Mouse (Mus musculus) lung, embryonic 16.5 days (tissue): ENCODE data around the gene Ccdc127. TPM values are rescaled to one million over a fixed set of nuclear protein-coding genes. Genes with fewer than 3 reads are reported as not detected.

Experiments used
- ATAC-seq: fragments of 200-750 bp; cut with Nextera tagmentation; 2 replicates; pipeline ENCODE4 v1.8.0; 2017; ENCODE audit warnings: low read depth, mild to moderate bottlenecking, moderate library complexity
- H3K27ac ChIP-seq: fragments of 300-500 bp; sonication (generic); 2 replicates; pipeline ENCODE4 v1.5.1; 2014; ENCODE audit warnings: mild to moderate bottlenecking, control low read depth, low read length
- H3K27me3 ChIP-seq: fragments of 300-500 bp; sonication (generic); 2 replicates; pipeline ENCODE4 v1.6.1; 2014; ENCODE audit warnings: low read depth, low read length, mixed read lengths; ENCODE audit not compliant: control insufficient read depth, insufficient read depth
- H3K36me3 ChIP-seq: fragments of 300-500 bp; sonication (generic); 2 replicates; pipeline ENCODE4 v1.6.1; 2014; ENCODE audit warnings: low read length; ENCODE audit not compliant: control insufficient read depth, insufficient read depth
- H3K4me1 ChIP-seq: fragments of 300-500 bp; sonication (generic); replicated peaks from 2 replicates; pipeline ENCODE4 v1.6.1; 2014; ENCODE audit warnings: low read length, mixed read lengths; ENCODE audit not compliant: control insufficient read depth, insufficient read depth
- H3K4me2 ChIP-seq: fragments of 300-500 bp; sonication (generic); 2 replicates; pipeline ENCODE4 v1.6.1; 2014; ENCODE audit warnings: low read depth, low read length, control low read depth
- H3K4me3 ChIP-seq: fragments of 300-500 bp; sonication (generic); 2 replicates; pipeline ENCODE4 v1.5.1; 2014; ENCODE audit warnings: mild to moderate bottlenecking, low read length, control low read depth
- H3K9ac ChIP-seq: fragments of 300-500 bp; sonication (generic); 2 replicates; pipeline ENCODE4 v1.6.1; 2014; ENCODE audit warnings: low read length, control low read depth
- H3K9me3 ChIP-seq: fragments of 300-500 bp; sonication (generic); 2 replicates; pipeline ENCODE4 v1.6.1; 2016; ENCODE audit warnings: low read length; ENCODE audit not compliant: control insufficient read depth
- WGBS: fragments of 180-500 bp; shearing (Covaris S2); extraction: QIAGEN DNeasy Blood & Tissue Kit; methylation state at CpG from one replicate; pipeline ENCODE4 v1.1.7; 2014; 5-methylcytosine and 5-hydroxymethylcytosine counted together
- microRNA counts: library from miRNA; unstranded; fragments of <30 nt; microRNA quantifications from one replicate; lab custom pipeline; 2016
- microRNA-seq: library from miRNA; unstranded; fragments of <30 nt; microRNA quantifications from one replicate; pipeline ENCODE4, GENCODE M21; 2016
- polyA plus RNA-seq: library from polyadenylated mRNA; unstranded; fragments of >200 nt; fragmentation: Nextera tagmentation; extraction: Ambion mirVana; gene quantifications from 2 replicates; pipeline ENCODE4 v1.2.1, GENCODE M21; 2015

Gene Ccdc127
- polyA plus RNA-seq, 1 experiment from 2014 or later: 56.1 TPM

DNA sequence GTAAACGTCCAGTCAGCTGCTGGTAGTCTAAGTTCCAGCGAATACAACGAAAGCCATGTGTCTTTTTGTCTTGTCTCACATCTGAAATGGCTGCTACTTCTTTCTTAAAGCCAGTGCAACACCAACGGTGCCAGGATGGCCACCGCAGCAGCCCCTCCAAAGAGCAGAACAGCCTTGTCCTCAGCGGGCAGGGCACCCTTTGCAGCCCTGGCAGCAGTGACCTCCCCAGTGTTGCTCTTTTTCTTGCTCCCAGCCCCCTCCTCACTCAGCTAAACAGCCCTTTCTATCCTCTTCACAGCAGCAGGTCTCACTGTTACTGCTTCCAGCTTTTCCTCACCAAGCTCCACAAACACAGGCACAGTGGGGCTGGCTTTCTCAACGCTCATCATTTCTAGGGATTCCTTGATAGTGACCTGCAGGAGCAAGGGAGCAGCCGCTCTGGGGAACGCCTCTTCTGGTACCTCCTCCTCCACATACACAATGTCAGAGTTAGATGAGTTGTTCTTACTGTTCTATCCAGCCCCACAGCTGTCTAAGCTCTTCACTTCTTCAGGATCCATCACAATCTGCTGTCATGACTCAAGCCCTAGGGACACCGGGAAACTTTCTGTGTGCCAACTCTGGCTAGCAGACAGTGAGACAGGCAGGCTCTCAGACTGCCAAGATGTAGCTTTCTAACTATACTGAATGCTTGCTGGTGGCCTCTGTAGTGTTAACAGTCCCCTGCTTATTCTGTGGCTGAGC lies 31.6 kb downstream of the Ccdc127 start:
- ATAC-seq: no peak
- H3K4me3 ChIP-seq: no peak overlapping the region
- H3K27me3 ChIP-seq: no peaks in the 10 kb centered on the region
- no peaks in the 10 kb centered on the region for H3K9me3 ChIP-seq
- H3K4me1 ChIP-seq: no peaks in the 10 kb centered on the region
- H3K9ac ChIP-seq: no peak overlapping the region
- H3K27ac ChIP-seq: no peak overlapping the region
- no peak overlapping the region for H3K4me2 ChIP-seq
- 69% methylated on average over 10 of the region's 10 CpGs for WGBS
- no peaks in the 10 kb centered on the region for H3K36me3 ChIP-seq

DNA sequence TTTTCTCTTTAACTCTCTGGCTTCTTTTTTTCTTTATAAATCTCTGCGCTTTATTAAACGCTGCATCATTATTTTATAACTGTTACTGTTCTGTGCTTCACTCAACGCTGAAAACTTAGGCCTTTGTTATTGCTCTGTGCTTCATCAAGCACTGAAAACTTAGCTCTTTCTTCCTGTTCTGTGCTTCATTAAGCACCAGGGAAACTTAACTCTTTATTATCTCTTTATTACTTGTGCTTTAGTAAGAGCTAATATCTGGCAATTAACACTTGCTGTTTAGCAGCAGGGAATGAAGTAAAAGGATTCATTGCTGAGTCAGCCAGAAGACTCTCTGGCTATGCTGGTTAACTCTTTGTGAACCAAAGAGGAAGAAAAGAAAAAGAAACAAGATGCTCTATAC lies 32.2 kb downstream of the Ccdc127 start:
- 63% methylated on average over 3 of the region's 3 CpGs for WGBS

GRCm38 (mm10) chr13:74389730-74390129 lies 39.6 kb downstream of the Ccdc127 start:
- Histone ChIP-seq H3K4me3 (peak overlapping the region; percentile 64), H3K9me3 (no peaks in the 10 kb centered on the region), H3K4me1 (peaks cover 8% of the 10 kb centered on the region; the same call in 1 of the 2 replicates), H3K4me2 (peak overlapping the region; percentile 84), H3K27ac (no peak overlapping the region), H3K36me3 (no peaks in the 10 kb centered on the region), H3K27me3 (no peaks in the 10 kb centered on the region), H3K9ac (peak overlapping the region; percentile 73)
- 52% methylated on average over 6 of the region's 6 CpGs for WGBS
- no peak; the same call in 1 of the 2 replicates for ATAC-seq

More for the DNA sequence above, 32.2 kb downstream of the Ccdc127 start:
- no peaks in the 10 kb centered on the region for H3K9me3 ChIP-seq
- H3K27me3 ChIP-seq: no peaks in the 10 kb centered on the region
- H3K4me1 ChIP-seq: no peaks in the 10 kb centered on the region
- no peak overlapping the region for H3K27ac ChIP-seq
- H3K4me2 ChIP-seq: no peak overlapping the region
- H3K9ac ChIP-seq: no peak overlapping the region
- no peak for ATAC-seq
- H3K36me3 ChIP-seq: no peaks in the 10 kb centered on the region
- H3K4me3 ChIP-seq: no peak overlapping the region

DNA sequence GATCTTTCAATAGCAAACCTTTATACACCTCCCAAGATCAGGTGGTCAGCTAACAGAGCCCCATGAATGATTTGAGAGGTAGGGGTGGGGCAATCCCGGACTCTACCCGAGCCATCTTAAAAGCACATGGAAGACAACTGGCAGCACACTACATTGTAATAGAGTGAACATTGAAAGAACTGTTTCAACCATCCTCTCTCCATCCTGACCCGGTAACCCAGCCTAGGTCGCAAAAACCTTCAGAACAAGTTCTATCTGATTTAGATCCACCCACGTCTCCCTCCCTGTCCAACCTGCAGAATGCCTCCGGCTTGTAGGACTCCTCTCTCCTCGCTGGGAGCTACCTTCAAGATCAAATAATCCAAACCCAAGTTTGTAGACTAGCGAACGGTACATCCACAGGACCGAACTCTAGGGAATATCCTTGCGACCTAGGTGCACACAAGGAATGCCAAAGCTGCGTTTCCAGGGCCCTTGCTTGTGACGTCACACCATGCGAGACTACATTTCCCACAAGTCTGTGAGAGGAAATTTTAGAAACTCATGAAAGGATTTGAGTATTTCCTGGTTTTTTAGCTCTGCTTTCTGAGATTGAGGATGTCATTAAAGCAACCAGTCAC lies 40.4 kb downstream of the Ccdc127 start, which contains the start of gene Zfp72:
Gene Zfp72 (minus strand): TSS at position 466 of the 620 bp plus-strand sequence.
- Histone ChIP-seq H3K9me3 (no peaks in the 10 kb centered on the region), H3K4me1 (peaks cover 8% of the 10 kb centered on the region; the same call in 1 of the 2 replicates), H3K4me3 (peak within 1 kb of the TSS; percentile 64), H3K27me3 (no peaks in the 10 kb centered on the region), H3K27ac (no peak within 1 kb of the TSS), H3K36me3 (no peaks in the 10 kb centered on the region), H3K4me2 (peak within 1 kb of the TSS; percentile 84), H3K9ac (peak within 1 kb of the TSS; percentile 73)
- WGBS: under 1% methylated on average over 14 of the region's 14 CpGs
- peak; percentile 93 for ATAC-seq

- Histone ChIP-seq H3K9me3 (no peaks in the 10 kb centered on the region), H3K27ac (no peak overlapping the region), H3K36me3 (no peaks in the 10 kb centered on the region), H3K9ac (no peak overlapping the region), H3K4me3 (no peak overlapping the region), H3K4me2 (no peak overlapping the region), H3K27me3 (no peaks in the 10 kb centered on the region), H3K4me1 (peaks cover 8% of the 10 kb centered on the region; the same call in 1 of the 2 replicates)
- 70% methylated on average over 2 of the region's 2 CpGs for WGBS
- ATAC-seq: peak; percentile 21; the same call in 1 of the 2 replicates
These were observed 41.0 kb downstream of the Ccdc127 start for GRCm38 (mm10) chr13:74391156-74391555.

DNA sequence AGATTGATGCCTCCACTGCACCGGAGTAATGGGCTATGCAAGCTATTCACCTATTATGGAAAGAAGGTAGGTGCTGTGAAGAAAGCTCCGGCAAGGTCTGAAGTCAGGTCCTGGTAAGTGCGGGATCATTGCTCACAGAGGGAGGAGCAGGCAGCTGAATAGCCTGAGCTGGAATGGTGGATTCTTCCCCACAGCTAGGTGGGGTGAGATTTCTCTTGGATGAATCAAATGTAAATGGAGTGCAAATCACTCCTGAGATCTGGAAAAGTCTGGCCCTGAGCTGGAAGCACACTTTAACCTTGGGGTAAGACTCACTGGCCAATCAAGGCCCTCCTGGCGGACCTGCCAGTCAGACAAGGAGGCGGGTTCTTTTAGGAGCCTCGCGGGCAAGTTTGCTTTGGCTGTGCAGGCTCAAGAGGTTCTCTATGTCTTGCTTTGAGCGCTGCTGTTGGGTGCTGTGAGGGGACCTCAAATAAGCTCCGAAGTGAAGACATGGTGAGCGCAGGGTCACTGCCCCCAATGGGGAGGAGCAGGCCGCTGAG lies 49.3 kb downstream of the Ccdc127 start, which contains the start of gene Ftl1-ps1:
Gene Ftl1-ps1 (plus strand): TSS at position 397 of the 542 bp plus-strand sequence.
- Histone ChIP-seq H3K4me1 (no peaks in the 10 kb centered on the region), H3K27me3 (no peaks in the 10 kb centered on the region), H3K9ac (no peak within 1 kb of the TSS), H3K4me2 (peak within 1 kb of the TSS; percentile 13), H3K4me3 (no peak within 1 kb of the TSS), H3K27ac (no peak within 1 kb of the TSS), H3K9me3 (no peaks in the 10 kb centered on the region), H3K36me3 (no peaks in the 10 kb centered on the region)
- no peak for ATAC-seq
- WGBS: 12% methylated on average over 11 of the region's 11 CpGs

MicroRNAs encoded within 50 kb of the gene (microRNA counts, 519-probe panel; counts per million panel counts)
- not detected for microRNA mmu-miR-692 (lab: Ali Mortazavi, UCI)

Small RNAs within 50 kb of the gene (microRNA-seq; reads per million reads assigned to microRNA genes)
- not detected for gene Mir692-3

Other genes starting within 250 kb of the Ccdc127 start
- gene Slc9a3, start 228.9 kb upstream of the Ccdc127 start, polyA plus RNA-seq: not detected in 2 replicates
- 65.8 and 67.2 TPM in 2 replicates for gene Exoc3, start 141.6 kb upstream of the Ccdc127 start, polyA plus RNA-seq
- 0.57 and 0.70 TPM in 2 replicates for gene Ahrr, start 58.0 kb upstream of the Ccdc127 start, polyA plus RNA-seq
- gene Pdcd6, start 32.7 kb upstream of the Ccdc127 start, polyA plus RNA-seq: 123 and 134 TPM in 2 replicates
- gene Sdha, start within 50 bp of the Ccdc127 start, polyA plus RNA-seq: 254 and 283 TPM in 2 replicates
- not detected in 2 replicates for gene Lrrc14b, start 13.7 kb downstream of the Ccdc127 start, polyA plus RNA-seq
- gene Zfp72, start 40.5 kb downstream of the Ccdc127 start, polyA plus RNA-seq: 6.9 and 7.0 TPM in 2 replicates
- 78.9 and 152 TPM in 2 replicates for gene Ftl1-ps1, start 49.4 kb downstream of the Ccdc127 start, polyA plus RNA-seq
- 23.7 TPM in 2 replicates for gene Zfp825, start 143.7 kb downstream of the Ccdc127 start, polyA plus RNA-seq